Mouse (Mus musculus) gastrocnemius, postnatal 14 days (tissue): Measurements from ENCODE around the gene Usp50. TPM values are rescaled to one million over a fixed set of nuclear protein-coding genes. Genes with fewer than 3 reads are reported as not detected.

Source experiments
- DNase-seq: peaks from one replicate; pipeline ENCODE4 v3.0.0; 2021; ENCODE audit warnings: mixed read lengths
- intact Hi-C: fragments of 180-260 bp; cut with DNase I; formaldehyde crosslinking; loops from one replicate; pipeline ENCODE4 v1.15.1; 2025; ENCODE audit warnings: low total_unique reads
- total RNA-seq, 2 experiments: library from RNA; stranded (reverse); gene quantifications; 2 replicates each; pipeline ENCODE4 v1.2.3; 2021

The Usp50 gene
- total RNA-seq, 2 experiments from 2014 or later, result 0.24 to 0.27 TPM

DNA sequence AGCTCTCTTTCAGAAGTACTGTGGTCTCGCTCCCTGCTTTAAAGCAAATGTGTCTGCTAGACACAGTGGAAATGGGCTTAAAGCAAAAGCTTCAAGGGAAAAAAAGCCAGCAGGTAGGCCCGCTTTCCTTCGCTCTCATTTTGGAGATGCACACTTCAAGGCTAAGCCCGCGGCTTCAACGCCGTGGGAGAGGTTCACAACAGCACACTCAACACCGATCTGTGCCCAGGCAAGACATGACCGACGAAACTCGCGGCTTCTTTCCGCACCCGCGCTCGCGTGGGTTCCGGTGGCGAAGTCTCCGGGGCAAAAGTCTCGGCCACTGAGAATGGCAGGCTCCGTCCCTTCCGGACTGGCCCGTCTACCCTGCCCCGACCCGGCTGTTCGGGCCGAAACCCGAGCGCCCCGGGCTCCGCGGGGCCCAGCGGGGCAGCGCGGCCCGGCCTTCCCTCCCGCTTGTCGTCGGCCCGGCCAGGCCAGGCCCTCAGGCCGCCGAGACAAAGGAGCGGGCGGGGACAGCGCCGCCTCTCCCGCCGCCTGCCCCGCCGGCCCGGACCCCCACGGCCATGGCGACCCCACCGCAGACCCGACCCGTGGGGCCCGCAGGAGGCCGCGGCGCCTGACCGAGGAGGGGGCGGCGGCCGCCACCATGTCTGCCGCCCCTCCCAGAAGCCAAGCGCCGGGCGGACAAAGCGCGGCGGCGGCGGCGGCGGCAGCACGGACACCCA, 108.7 kb downstream of the Usp50 start:
- intact Hi-C loops, result no loop called here
- DNase-seq, result peak; percentile 32

- intact Hi-C loops, result no loop called here
- no peak for DNase-seq
Observed at GRCm38 (mm10) chr2:126673317-126674242, 109.7 kb downstream of the Usp50 start.

GRCm38 (mm10) chr2:126668621-126669252, 114.5 kb downstream of the Usp50 start:
- intact Hi-C loops, result loop anchor here (10.0 kb wide), 1 partner anchor 74 kb away; no protein-coding TSS in a partner anchor
- DNase-seq, result no peak

DNA sequence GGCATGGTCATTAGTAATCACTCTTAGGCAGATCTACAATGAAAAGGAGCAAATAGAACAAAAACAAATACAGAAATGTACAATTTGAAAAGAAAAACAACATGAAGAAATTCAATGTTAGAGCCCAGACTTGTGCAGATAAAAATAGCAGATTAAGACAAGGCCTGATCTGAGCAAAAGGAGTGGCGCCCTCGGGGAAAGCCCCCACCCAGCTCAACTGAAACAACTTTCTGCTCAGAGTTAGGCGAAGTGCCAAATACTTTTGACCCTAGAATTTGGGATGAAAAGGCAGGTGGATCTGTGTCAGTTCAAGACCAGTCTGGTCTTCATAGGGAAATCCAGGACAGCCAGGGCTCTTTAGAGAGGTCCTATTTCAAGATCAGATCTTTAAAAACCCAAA, 117.3 kb downstream of the Usp50 start:
- DNase-seq, result no peak
- intact Hi-C loops, result loop anchor here (10.0 kb wide), 1 partner anchor 71 kb away; no protein-coding TSS in a partner anchor

DNA sequence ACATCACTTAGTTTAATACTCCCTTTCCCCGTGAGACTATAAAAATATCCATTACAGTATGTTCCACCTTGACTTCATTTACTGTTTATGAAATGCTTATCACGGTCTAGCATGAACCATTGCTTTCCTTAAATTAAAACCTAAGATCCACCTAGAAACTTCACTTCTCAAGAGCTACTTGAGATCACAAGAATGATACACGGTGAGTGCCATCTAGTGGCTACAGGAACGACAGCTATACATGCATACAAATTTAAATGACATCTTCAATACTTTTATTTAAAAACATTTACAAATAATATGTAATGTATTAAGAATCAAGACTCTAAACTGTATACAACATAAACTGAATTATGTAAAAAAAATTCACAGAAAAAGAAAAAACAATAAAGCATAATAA, 119.8 kb downstream of the Usp50 start:
- intact Hi-C loops, result loop anchor here (10.0 kb wide), 1 partner anchor 69 kb away; no protein-coding TSS in a partner anchor
- DNase-seq, result no peak

Other genes starting within 250 kb of the Usp50 start
- under 1 TPM in 1 of 2 experiments, not detected in 1; 0.21 TPM for gene Slc27a2, start 231.1 kb downstream of the Usp50 start, total RNA-seq
- gene Hdc, start 164.2 kb downstream of the Usp50 start, total RNA-seq, result 1 to 10 TPM in 1 of 2 experiments, under 1 TPM in 1; 0.37 to 1.5 TPM
- gene Gabpb1, start 107.1 kb downstream of the Usp50 start, total RNA-seq, result 1 to 10 TPM; 7.4 to 8.8 TPM
- 10 to 100 TPM; 16.2 to 18.0 TPM for gene Usp8, start 76.1 kb downstream of the Usp50 start, total RNA-seq
- 10 to 100 TPM; 22.1 to 24.2 TPM for gene Trpm7, start 92.8 kb upstream of the Usp50 start, total RNA-seq
- 10 to 100 TPM; 45.9 to 49.0 TPM for gene Sppl2a, start 149.8 kb upstream of the Usp50 start, total RNA-seq
- 1 to 10 TPM; 6.6 to 7.4 TPM for gene Ap4e1, start 225.2 kb upstream of the Usp50 start, total RNA-seq